Mouse (Mus musculus) midbrain, embryonic 11.5 days (tissue): Measurements from ENCODE around the gene Tm4sf1. TPM values are rescaled to one million over a fixed set of nuclear protein-coding genes. Genes with fewer than 3 reads are reported as not detected.

Source experiments
- ATAC-seq: fragments of 200-750 bp; cut with Nextera tagmentation; 2 replicates; pipeline ENCODE4 v1.8.0; 2017; ENCODE audit warnings: moderate TSS enrichment, moderate library complexity; ENCODE audit not compliant: low FRiP score
- DNase-seq: peaks from one replicate; pipeline ENCODE4 v3.0.0; 2015; ENCODE audit warnings: low spot score; ENCODE audit errors: missing footprints
- H3K27ac ChIP-seq: fragments of 300-500 bp; sonication (generic); 2 replicates; pipeline ENCODE4 v1.5.1; 2014; ENCODE audit warnings: low read depth, low read length
- H3K27me3 ChIP-seq: fragments of 300-500 bp; sonication (generic); 2 replicates; pipeline ENCODE4 v1.6.1; 2014; ENCODE audit warnings: mild to moderate bottlenecking, low read length, moderate library complexity, mixed read lengths; ENCODE audit not compliant: control insufficient read depth, insufficient read depth
- H3K36me3 ChIP-seq: fragments of 300-500 bp; sonication (generic); 2 replicates; pipeline ENCODE4 v1.6.1; 2014; ENCODE audit warnings: mild to moderate bottlenecking, low read length, moderate library complexity, mixed read lengths; ENCODE audit not compliant: control insufficient read depth, insufficient read depth
- H3K4me1 ChIP-seq: fragments of 300-500 bp; sonication (generic); 2 replicates; pipeline ENCODE4 v1.6.1; 2014; ENCODE audit warnings: low read length; ENCODE audit not compliant: control insufficient read depth, insufficient read depth
- H3K4me2 ChIP-seq: fragments of 300-500 bp; sonication (generic); 2 replicates; pipeline ENCODE4 v1.6.1; 2014; ENCODE audit warnings: mild to moderate bottlenecking, moderate library complexity
- H3K4me3 ChIP-seq: fragments of 300-500 bp; sonication (generic); 2 replicates; pipeline ENCODE4 v1.5.1; 2014; ENCODE audit warnings: low read depth, low read length
- H3K9ac ChIP-seq: fragments of 300-500 bp; sonication (generic); 2 replicates; pipeline ENCODE4 v1.6.1; 2014; ENCODE audit warnings: low read length
- H3K9me3 ChIP-seq: fragments of 300-500 bp; sonication (generic); 2 replicates; pipeline ENCODE4 v1.6.1; 2016; ENCODE audit warnings: low read length; ENCODE audit not compliant: control insufficient read depth
- WGBS: fragments of 180-500 bp; shearing (Covaris S2); extraction: QIAGEN DNeasy Blood & Tissue Kit; methylation state at CpG from one replicate; pipeline ENCODE4 v1.1.7; 2014; 5-methylcytosine and 5-hydroxymethylcytosine counted together
- polyA plus RNA-seq: library from polyadenylated mRNA; unstranded; fragments of >200 nt; fragmentation: Nextera tagmentation; extraction: Ambion mirVana; gene quantifications from 2 replicates; pipeline ENCODE4 v1.2.1, GENCODE M21; 2014

Gene Tm4sf1
- polyA plus RNA-seq, 1 experiment from 2014 or later, result 30.6 TPM

- Histone ChIP-seq H3K27ac (no peak overlapping the region), H3K9ac (no peak overlapping the region), H3K27me3 (no peaks in the 10 kb centered on the region), H3K9me3 (no peaks in the 10 kb centered on the region), H3K36me3 (no peaks in the 10 kb centered on the region), H3K4me1 (no peaks in the 10 kb centered on the region), H3K4me2 (no peak overlapping the region), H3K4me3 (no peak overlapping the region)
- ATAC-seq (no peak), DNase-seq (peak; percentile 33)
- WGBS, result 86% methylated on average over 5 of the region's 5 CpGs
Observed at GRCm38 (mm10) chr3:57304484-57304883, 2.7 kb upstream of the Tm4sf1 start.

GRCm38 (mm10) chr3:57304050-57304449, 2.3 kb upstream of the Tm4sf1 start:
- H3K27me3 ChIP-seq, result no peaks in the 10 kb centered on the region
- ATAC-seq (no peak), DNase-seq (no peak)
- H3K4me2 ChIP-seq, result no peak overlapping the region
- no peak overlapping the region for H3K4me3 ChIP-seq
- H3K27ac ChIP-seq, result no peak overlapping the region
- H3K9me3 ChIP-seq, result no peaks in the 10 kb centered on the region
- no peaks in the 10 kb centered on the region for H3K4me1 ChIP-seq
- no peaks in the 10 kb centered on the region for H3K36me3 ChIP-seq
- no peak overlapping the region for H3K9ac ChIP-seq
- 90% methylated on average over 4 of the region's 4 CpGs for WGBS

GRCm38 (mm10) chr3:57303486-57303885, 1.7 kb upstream of the Tm4sf1 start:
- no peak overlapping the region for H3K4me2 ChIP-seq
- DNase-seq (peak; percentile 67), ATAC-seq (no peak)
- H3K27me3 ChIP-seq, result no peaks in the 10 kb centered on the region
- H3K27ac ChIP-seq, result no peak overlapping the region
- no peaks in the 10 kb centered on the region for H3K36me3 ChIP-seq
- WGBS, result 74% methylated on average over 3 of the region's 3 CpGs
- no peaks in the 10 kb centered on the region for H3K9me3 ChIP-seq
- no peak overlapping the region for H3K4me3 ChIP-seq
- no peaks in the 10 kb centered on the region for H3K4me1 ChIP-seq
- no peak overlapping the region for H3K9ac ChIP-seq

GRCm38 (mm10) chr3:57302886-57303285, 1.1 kb upstream of the Tm4sf1 start:
- Histone ChIP-seq H3K4me1 (no peaks in the 10 kb centered on the region), H3K4me3 (no peak overlapping the region), H3K36me3 (no peaks in the 10 kb centered on the region), H3K9me3 (no peaks in the 10 kb centered on the region), H3K27ac (no peak overlapping the region), H3K9ac (no peak overlapping the region), H3K27me3 (no peaks in the 10 kb centered on the region), H3K4me2 (no peak overlapping the region)
- DNase-seq (no peak), ATAC-seq (no peak)
- 66% methylated on average over 2 of the region's 2 CpGs for WGBS

- Histone ChIP-seq H3K4me2 (no peak overlapping the region), H3K27me3 (no peaks in the 10 kb centered on the region), H3K27ac (no peak overlapping the region), H3K4me3 (no peak overlapping the region), H3K36me3 (no peaks in the 10 kb centered on the region), H3K4me1 (no peaks in the 10 kb centered on the region), H3K9ac (no peak overlapping the region), H3K9me3 (no peaks in the 10 kb centered on the region)
- DNase-seq, result peak; percentile 71
- ATAC-seq, result no peak
- 80% methylated on average over 4 of the region's 4 CpGs for WGBS
Observed at GRCm38 (mm10) chr3:57301366-57301765, 422 bp downstream of the Tm4sf1 start.

GRCm38 (mm10) chr3:57297991-57298390, 3.8 kb downstream of the Tm4sf1 start:
- Histone ChIP-seq H3K36me3 (no peaks in the 10 kb centered on the region), H3K27me3 (no peaks in the 10 kb centered on the region), H3K9ac (no peak overlapping the region), H3K4me3 (no peak overlapping the region), H3K4me1 (no peaks in the 10 kb centered on the region), H3K4me2 (no peak overlapping the region), H3K9me3 (no peaks in the 10 kb centered on the region), H3K27ac (no peak overlapping the region)
- DNase-seq (peak; percentile 26), ATAC-seq (no peak)
- 81% methylated on average over 2 of the region's 2 CpGs for WGBS

GRCm38 (mm10) chr3:57296574-57296973, 5.2 kb downstream of the Tm4sf1 start:
- Histone ChIP-seq H3K36me3 (no peaks in the 10 kb centered on the region), H3K9me3 (no peaks in the 10 kb centered on the region), H3K4me3 (no peak overlapping the region), H3K27me3 (no peaks in the 10 kb centered on the region), H3K9ac (no peak overlapping the region), H3K4me2 (no peak overlapping the region), H3K4me1 (no peaks in the 10 kb centered on the region), H3K27ac (no peak overlapping the region)
- DNase-seq, result peak; percentile 51
- ATAC-seq, result no peak

GRCm38 (mm10) chr3:57295631-57296030, 6.2 kb downstream of the Tm4sf1 start:
- H3K27ac ChIP-seq, result no peak overlapping the region
- no peaks in the 10 kb centered on the region for H3K9me3 ChIP-seq
- ATAC-seq, result no peak
- H3K4me3 ChIP-seq, result no peak overlapping the region
- peak; percentile 73 for DNase-seq
- H3K4me1 ChIP-seq, result no peaks in the 10 kb centered on the region
- H3K4me2 ChIP-seq, result no peak overlapping the region
- H3K36me3 ChIP-seq, result no peaks in the 10 kb centered on the region
- WGBS, result 80% methylated on average over 4 of the region's 4 CpGs
- no peaks in the 10 kb centered on the region for H3K27me3 ChIP-seq
- H3K9ac ChIP-seq, result no peak overlapping the region

- ATAC-seq (no peak), DNase-seq (peak; percentile 82)
- Histone ChIP-seq H3K27me3 (no peaks in the 10 kb centered on the region), H3K9me3 (no peaks in the 10 kb centered on the region), H3K4me3 (no peak overlapping the region), H3K4me1 (no peaks in the 10 kb centered on the region), H3K27ac (no peak overlapping the region), H3K9ac (no peak overlapping the region), H3K36me3 (no peaks in the 10 kb centered on the region), H3K4me2 (no peak overlapping the region)
- 80% methylated on average over 21 of the region's 21 CpGs for WGBS
Observed at GRCm38 (mm10) chr3:57294742-57295525, 6.9 kb downstream of the Tm4sf1 start.
